Mouse (Mus musculus): ENCODE results near the gene Lias. TPM values are rescaled to one million over a fixed set of nuclear protein-coding genes. Genes with fewer than 3 reads are reported as not detected.

The Lias gene
- polyA plus RNA-seq, 1 experiment, result 47.6 TPM

DNA sequence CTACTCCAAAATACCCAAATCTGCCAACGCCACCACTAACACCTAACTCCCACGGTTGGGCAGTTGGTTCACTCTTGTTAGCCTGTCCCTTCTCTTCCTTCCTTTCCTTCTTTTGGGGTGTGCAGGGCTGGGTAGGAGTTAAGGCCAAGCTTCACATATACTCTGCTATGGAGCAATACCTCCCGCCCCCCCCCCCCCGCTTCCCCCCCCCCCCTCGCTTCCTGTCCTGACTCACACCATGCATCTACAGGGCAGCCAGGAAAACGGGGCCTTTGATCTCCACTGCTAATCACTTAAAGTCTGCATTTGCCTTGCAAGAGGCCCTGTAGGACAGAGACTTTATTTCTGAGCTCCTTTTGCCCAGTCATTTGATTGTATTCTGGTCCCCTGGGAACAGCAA lies 53.7 kb downstream of the Lias start:
- H3K27ac ChIP-seq (ENCODE audit: insufficient read depth, low read length), result peak overlapping the region; percentile 20; the same call in 1 of the 2 replicates
- peaks cover 14% of the 10 kb centered on the region for H3K4me1 ChIP-seq (ENCODE audit: control insufficient read depth, insufficient read depth, low read length)
- no peak overlapping the region for H3K4me3 ChIP-seq (ENCODE audit: insufficient read depth, low read length)
- TF ChIP-seq POLR2A (IDR thresholded peaks at IDR 0.05; ENCODE audit: low read depth, low read length) (no peak), CTCF (IDR thresholded peaks at IDR 0.05; ENCODE audit: borderline replicate concordance, insufficient read depth, low read length) (no peak)

DNA sequence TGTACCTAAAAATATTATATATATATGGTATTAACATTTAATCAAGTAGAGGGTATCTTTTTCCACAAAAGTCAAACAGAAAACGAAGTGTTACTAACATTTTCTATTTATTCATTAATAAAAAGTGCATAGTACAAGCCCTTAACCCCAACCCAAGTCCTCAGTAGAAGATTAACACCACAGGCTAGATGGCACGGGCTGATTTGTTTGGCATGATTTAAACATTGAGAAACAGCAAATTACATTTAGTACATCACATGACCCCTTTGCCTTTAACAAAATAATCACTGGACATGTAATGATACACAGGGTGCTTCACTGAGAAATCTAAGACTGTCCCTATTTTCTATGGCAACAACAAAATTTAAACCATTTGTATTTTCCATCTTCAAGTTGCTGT lies 55.5 kb downstream of the Lias start:
- TF ChIP-seq CTCF (IDR thresholded peaks at IDR 0.05; ENCODE audit: borderline replicate concordance, insufficient read depth, low read length) (no peak), POLR2A (IDR thresholded peaks at IDR 0.05; ENCODE audit: low read depth, low read length) (no peak)
- no peak overlapping the region for H3K27ac ChIP-seq (ENCODE audit: insufficient read depth, low read length)
- H3K4me3 ChIP-seq (ENCODE audit: insufficient read depth, low read length), result no peak overlapping the region
- H3K4me1 ChIP-seq (ENCODE audit: control insufficient read depth, insufficient read depth, low read length), result peaks cover 14% of the 10 kb centered on the region

GRCm38 (mm10) chr5:65447826-65448225 lies 56.5 kb downstream of the Lias start:
- Histone ChIP-seq H3K4me3 (ENCODE audit: insufficient read depth, low read length) (no peak overlapping the region), H3K4me1 (ENCODE audit: control insufficient read depth, insufficient read depth, low read length) (peaks cover 14% of the 10 kb centered on the region), H3K27ac (ENCODE audit: insufficient read depth, low read length) (no peak overlapping the region)
- no peak for TF ChIP-seq POLR2A (IDR thresholded peaks at IDR 0.05; ENCODE audit: low read depth, low read length)
- no peak for TF ChIP-seq CTCF (IDR thresholded peaks at IDR 0.05; ENCODE audit: borderline replicate concordance, insufficient read depth, low read length)

DNA sequence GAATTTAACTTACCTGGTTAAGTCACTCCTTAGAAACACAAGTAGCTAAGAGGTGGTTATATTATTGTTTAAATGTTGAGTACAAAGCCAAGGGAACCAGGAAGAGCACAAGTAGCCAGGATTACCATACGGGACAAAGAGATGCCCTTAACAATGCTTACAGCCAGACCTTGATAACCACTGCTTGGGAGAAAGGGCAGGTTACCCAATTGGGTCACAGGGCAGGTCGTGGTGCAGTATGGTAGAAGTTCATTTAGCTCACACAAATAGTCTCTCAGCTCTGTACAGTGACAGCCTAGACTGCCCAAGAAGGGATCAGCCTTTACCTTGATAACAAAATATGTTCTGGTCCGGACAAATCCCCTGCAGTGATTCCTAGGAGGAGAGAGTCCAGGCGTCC lies 57.6 kb downstream of the Lias start:
- Histone ChIP-seq H3K4me3 (ENCODE audit: insufficient read depth, low read length) (no peak overlapping the region), H3K27ac (ENCODE audit: insufficient read depth, low read length) (no peak overlapping the region), H3K4me1 (ENCODE audit: control insufficient read depth, insufficient read depth, low read length) (peaks cover 10% of the 10 kb centered on the region)
- no peak for TF ChIP-seq POLR2A (IDR thresholded peaks at IDR 0.05; ENCODE audit: low read depth, low read length)
- TF ChIP-seq CTCF (IDR thresholded peaks at IDR 0.05; ENCODE audit: borderline replicate concordance, insufficient read depth, low read length), result no peak

GRCm38 (mm10) chr5:65454771-65455170 lies 63.5 kb downstream of the Lias start:
- peak overlapping the region; percentile 81 for H3K27ac ChIP-seq (ENCODE audit: insufficient read depth, low read length)
- no peak for TF ChIP-seq CTCF (IDR thresholded peaks at IDR 0.05; ENCODE audit: borderline replicate concordance, insufficient read depth, low read length)
- no peak for TF ChIP-seq POLR2A (IDR thresholded peaks at IDR 0.05; ENCODE audit: low read depth, low read length)
- peaks cover 25% of the 10 kb centered on the region for H3K4me1 ChIP-seq (ENCODE audit: control insufficient read depth, insufficient read depth, low read length)
- H3K4me3 ChIP-seq (ENCODE audit: insufficient read depth, low read length), result no peak overlapping the region

GRCm38 (mm10) chr5:65457086-65457827 lies 66.0 kb downstream of the Lias start:
- peak overlapping the region; percentile 96 for H3K27ac ChIP-seq (ENCODE audit: insufficient read depth, low read length)
- peaks cover 25% of the 10 kb centered on the region for H3K4me1 ChIP-seq (ENCODE audit: control insufficient read depth, insufficient read depth, low read length)
- no peak overlapping the region for H3K4me3 ChIP-seq (ENCODE audit: insufficient read depth, low read length)
- TF ChIP-seq CTCF (IDR thresholded peaks at IDR 0.05; ENCODE audit: borderline replicate concordance, insufficient read depth, low read length), result no peak
- peak; percentile 55; the same call in 1 of the 2 replicates for TF ChIP-seq POLR2A (IDR thresholded peaks at IDR 0.05; ENCODE audit: low read depth, low read length)

DNA sequence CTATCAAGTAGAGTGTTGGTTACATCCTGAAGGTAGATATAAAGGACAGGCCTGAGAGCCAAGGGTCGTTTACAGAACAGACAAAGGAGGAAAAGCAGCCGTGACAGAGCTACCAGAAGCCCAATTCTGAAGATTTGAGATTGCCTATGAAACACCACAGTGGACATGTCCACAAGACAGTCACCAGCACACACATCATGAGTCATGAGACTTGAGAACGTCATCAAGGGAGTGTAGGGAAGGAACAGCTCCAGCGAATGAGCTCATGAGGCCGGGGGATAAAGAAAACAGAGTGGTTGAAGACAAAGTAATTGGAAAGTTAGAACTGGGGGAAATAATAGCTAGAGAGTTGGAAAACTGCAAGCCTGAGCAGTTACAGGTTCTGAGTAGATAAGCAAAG lies 66.5 kb downstream of the Lias start:
- H3K27ac ChIP-seq (ENCODE audit: insufficient read depth, low read length), result peak overlapping the region; percentile 96
- no peak overlapping the region for H3K4me3 ChIP-seq (ENCODE audit: insufficient read depth, low read length)
- peaks cover 25% of the 10 kb centered on the region for H3K4me1 ChIP-seq (ENCODE audit: control insufficient read depth, insufficient read depth, low read length)
- TF ChIP-seq POLR2A (IDR thresholded peaks at IDR 0.05; ENCODE audit: low read depth, low read length), result no peak
- TF ChIP-seq CTCF (IDR thresholded peaks at IDR 0.05; ENCODE audit: borderline replicate concordance, insufficient read depth, low read length), result no peak

DNA sequence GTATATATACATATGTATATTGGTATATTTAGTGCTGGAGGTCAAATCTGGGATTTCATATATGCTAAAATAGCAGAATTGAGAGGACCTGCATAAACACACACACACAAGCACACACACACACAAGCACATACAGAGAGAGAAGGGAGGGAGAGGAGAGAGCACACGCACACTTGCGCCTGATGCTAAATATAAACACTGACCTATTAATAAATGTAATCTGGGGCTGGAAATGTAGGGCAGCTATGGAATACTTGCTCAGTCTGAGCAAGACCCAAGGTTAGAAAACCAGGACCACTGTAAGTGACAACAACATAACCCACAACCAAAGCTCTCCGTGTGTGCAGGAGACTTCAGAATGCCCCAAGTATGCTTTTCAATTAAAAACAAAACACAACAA lies 68.2 kb downstream of the Lias start:
- Histone ChIP-seq H3K27ac (ENCODE audit: insufficient read depth, low read length) (no peak overlapping the region), H3K4me3 (ENCODE audit: insufficient read depth, low read length) (no peak overlapping the region), H3K4me1 (ENCODE audit: control insufficient read depth, insufficient read depth, low read length) (peaks cover 21% of the 10 kb centered on the region)
- no peak for TF ChIP-seq POLR2A (IDR thresholded peaks at IDR 0.05; ENCODE audit: low read depth, low read length)
- no peak for TF ChIP-seq CTCF (IDR thresholded peaks at IDR 0.05; ENCODE audit: borderline replicate concordance, insufficient read depth, low read length)

Other genes with a start within 250 kb of the Lias start
- gene Wdr19, start 191.8 kb upstream of the Lias start, polyA plus RNA-seq (2011; ENCODE audit: insufficient read length, low read depth, missing spikeins), result 11.0 and 14.8 TPM in 2 replicates
- gene Rfc1, start 55.8 kb upstream of the Lias start, polyA plus RNA-seq (2011; ENCODE audit: insufficient read length, low read depth, missing spikeins), result 50.8 and 63.8 TPM in 2 replicates
- not detected in 2 replicates for gene Klb, start 43.2 kb upstream of the Lias start, polyA plus RNA-seq (2011; ENCODE audit: insufficient read length, low read depth, missing spikeins)
- 888 and 993 TPM in 2 replicates for gene Rpl9, start 53 bp upstream of the Lias start, polyA plus RNA-seq (2011; ENCODE audit: insufficient read length, low read depth, missing spikeins)
- gene Ugdh, start 44.5 kb downstream of the Lias start, polyA plus RNA-seq (2011; ENCODE audit: insufficient read length, low read depth, missing spikeins), result 127 and 148 TPM in 2 replicates
- gene Gm43552, start 101.3 kb downstream of the Lias start, polyA plus RNA-seq (2011; ENCODE audit: insufficient read length, low read depth, missing spikeins), result not detected in 2 replicates
- 110 and 112 TPM in 2 replicates for gene Smim14, start 145.7 kb downstream of the Lias start, polyA plus RNA-seq (2011; ENCODE audit: insufficient read length, low read depth, missing spikeins)
- gene Ube2k, start 145.7 kb downstream of the Lias start, polyA plus RNA-seq (2011; ENCODE audit: insufficient read length, low read depth, missing spikeins), result 179 and 180 TPM in 2 replicates